Mouse (Mus musculus): Measurements from ENCODE around the gene Xpo6. TPM values are rescaled to one million over a fixed set of nuclear protein-coding genes. Genes with fewer than 3 reads are reported as not detected.

Xpo6 gene
- polyA plus RNA-seq, 1 experiment from 2014 or later, result 20.0 TPM

- Histone ChIP-seq H3K4me2 (replicated peaks; ENCODE audit: low read depth) (no peak overlapping the region), H3K27me3 (replicated peaks; ENCODE audit: control insufficient read depth, insufficient read depth, low read length) (no peaks in the 10 kb centered on the region), H3K4me3 (ENCODE audit: low read depth, low read length) (no peak overlapping the region), H3K9me3 (ENCODE audit: control insufficient read depth) (no peaks in the 10 kb centered on the region), H3K9ac (ENCODE audit: low read depth, low read length) (no peak overlapping the region), H3K27ac (ENCODE audit: low read depth, low read length) (no peak overlapping the region), H3K36me3 (ENCODE audit: control insufficient read depth, insufficient read depth) (no peaks in the 10 kb centered on the region), H3K4me1 (replicated peaks; ENCODE audit: control insufficient read depth, insufficient read depth, low read length) (no peaks in the 10 kb centered on the region)
- TF ChIP-seq CTCF (IDR thresholded peaks at IDR 0.05; ENCODE audit: low read depth), result no peak
- 72% methylated on average over 6 of the region's 6 CpGs for WGBS
- no peak for ATAC-seq
Observed at GRCm38 (mm10) chr7:126054574-126054973, 145.7 kb downstream of the Xpo6 start.

GRCm38 (mm10) chr7:126053618-126054017 lies 146.7 kb downstream of the Xpo6 start:
- no peak for TF ChIP-seq CTCF (IDR thresholded peaks at IDR 0.05; ENCODE audit: low read depth)
- H3K36me3 ChIP-seq (ENCODE audit: control insufficient read depth, insufficient read depth), result no peaks in the 10 kb centered on the region
- no peak overlapping the region for H3K9ac ChIP-seq (ENCODE audit: low read depth, low read length)
- no peak overlapping the region for H3K27ac ChIP-seq (ENCODE audit: low read depth, low read length)
- no peak for ATAC-seq
- H3K4me1 ChIP-seq (replicated peaks; ENCODE audit: control insufficient read depth, insufficient read depth, low read length), result no peaks in the 10 kb centered on the region
- no peaks in the 10 kb centered on the region for H3K9me3 ChIP-seq (ENCODE audit: control insufficient read depth)
- no peak overlapping the region for H3K4me2 ChIP-seq (replicated peaks; ENCODE audit: low read depth)
- no peak overlapping the region for H3K4me3 ChIP-seq (ENCODE audit: low read depth, low read length)
- H3K27me3 ChIP-seq (replicated peaks; ENCODE audit: control insufficient read depth, insufficient read depth, low read length), result no peaks in the 10 kb centered on the region
- 78% methylated on average over 7 of the region's 7 CpGs for WGBS

GRCm38 (mm10) chr7:126051910-126052309 lies 148.4 kb downstream of the Xpo6 start:
- Histone ChIP-seq H3K27me3 (replicated peaks; ENCODE audit: control insufficient read depth, insufficient read depth, low read length) (no peaks in the 10 kb centered on the region), H3K4me2 (replicated peaks; ENCODE audit: low read depth) (no peak overlapping the region), H3K9me3 (ENCODE audit: control insufficient read depth) (no peaks in the 10 kb centered on the region), H3K4me1 (replicated peaks; ENCODE audit: control insufficient read depth, insufficient read depth, low read length) (no peaks in the 10 kb centered on the region), H3K9ac (ENCODE audit: low read depth, low read length) (no peak overlapping the region), H3K4me3 (ENCODE audit: low read depth, low read length) (no peak overlapping the region), H3K27ac (ENCODE audit: low read depth, low read length) (no peak overlapping the region), H3K36me3 (ENCODE audit: control insufficient read depth, insufficient read depth) (no peaks in the 10 kb centered on the region)
- 61% methylated on average over 6 of the region's 6 CpGs for WGBS
- no peak for ATAC-seq
- no peak for TF ChIP-seq CTCF (IDR thresholded peaks at IDR 0.05; ENCODE audit: low read depth)

Other genes starting within 250 kb of the Xpo6 start
- gene Gsg1l, start 118.1 kb downstream of the Xpo6 start, polyA plus RNA-seq (2015; fragmentation: Nextera tagmentation; extraction: Ambion mirVana), result 0.35 and 0.52 TPM in 2 replicates
- 3.6 and 4.4 TPM in 2 replicates for gene Sbk1, start 72.1 kb upstream of the Xpo6 start, polyA plus RNA-seq (2015; fragmentation: Nextera tagmentation; extraction: Ambion mirVana)
- gene Lat, start 169.1 kb upstream of the Xpo6 start, polyA plus RNA-seq (2015; fragmentation: Nextera tagmentation; extraction: Ambion mirVana), result 0.65 and 1.1 TPM in 2 replicates
- gene Spns1, start 176.9 kb upstream of the Xpo6 start, polyA plus RNA-seq (2015; fragmentation: Nextera tagmentation; extraction: Ambion mirVana), result 47.7 and 51.3 TPM in 2 replicates
- 1.9 and 2.1 TPM in 2 replicates for gene Nfatc2ip, start 196.2 kb upstream of the Xpo6 start, polyA plus RNA-seq (2015; fragmentation: Nextera tagmentation; extraction: Ambion mirVana)
- 0.07 and 0.09 TPM in 2 replicates for gene Cd19, start 214.4 kb upstream of the Xpo6 start, polyA plus RNA-seq (2015; fragmentation: Nextera tagmentation; extraction: Ambion mirVana)
- gene Rabep2, start 228.3 kb upstream of the Xpo6 start, polyA plus RNA-seq (2015; fragmentation: Nextera tagmentation; extraction: Ambion mirVana), result 15.1 and 17.0 TPM in 2 replicates